Mouse (Mus musculus) stomach, embryonic 14.5 days (tissue): Measurements from ENCODE around the gene H1f0. TPM values are rescaled to one million over a fixed set of nuclear protein-coding genes. Genes with fewer than 3 reads are reported as not detected.
A peak's percentile ranks its signal among the peaks of the same experiment; 100 is the strongest.

ENCODE experiments used
- ATAC-seq: fragments of 200-750 bp; cut with Nextera tagmentation; 2 replicates; pipeline ENCODE4 v1.8.0; 2017; ENCODE audit warnings: low read depth, moderate TSS enrichment; ENCODE audit not compliant: insufficient number of reproducible peaks, insufficient read depth, low FRiP score
- H3K27ac ChIP-seq: fragments of 300-500 bp; sonication (generic); 2 replicates; pipeline ENCODE4 v1.5.1; 2014; ENCODE audit warnings: mild to moderate bottlenecking, low read length, moderate library complexity, mixed read lengths
- H3K27me3 ChIP-seq: fragments of 300-500 bp; sonication (generic); 2 replicates; pipeline ENCODE4 v1.6.1; 2014; ENCODE audit warnings: low read length, control low read depth, mixed read lengths; ENCODE audit not compliant: control insufficient read depth, insufficient read depth
- H3K36me3 ChIP-seq: fragments of 300-500 bp; sonication (generic); 2 replicates; pipeline ENCODE4 v1.6.1; 2014; ENCODE audit warnings: mild to moderate bottlenecking, control low read depth, low read length, moderate library complexity, mixed read lengths; ENCODE audit not compliant: control insufficient read depth, insufficient read depth
- H3K4me1 ChIP-seq: fragments of 300-500 bp; sonication (generic); 2 replicates; pipeline ENCODE4 v1.6.1; 2014; ENCODE audit warnings: low read length, control low read depth, mixed read lengths; ENCODE audit not compliant: control insufficient read depth, insufficient read depth
- H3K4me2 ChIP-seq: fragments of 300-500 bp; sonication (generic); replicated peaks from 2 replicates; pipeline ENCODE4 v1.6.1; 2014; ENCODE audit warnings: low read depth, low read length, control low read depth
- H3K4me3 ChIP-seq: fragments of 300-500 bp; sonication (generic); 2 replicates; pipeline ENCODE4 v1.5.1; 2014; ENCODE audit warnings: low read depth, low read length, control low read depth
- H3K9ac ChIP-seq: fragments of 300-500 bp; sonication (generic); replicated peaks from 2 replicates; pipeline ENCODE4 v1.6.1; 2014; ENCODE audit warnings: low read depth, mild to moderate bottlenecking, control low read depth, low read length, moderate library complexity, mixed read lengths
- H3K9me3 ChIP-seq: fragments of 300-500 bp; sonication (generic); 2 replicates; pipeline ENCODE4 v1.6.1; 2016; ENCODE audit warnings: low read depth, low read length, control low read depth; ENCODE audit not compliant: control insufficient read depth
- WGBS: fragments of 180-500 bp; shearing (Covaris S2); extraction: QIAGEN DNeasy Blood & Tissue Kit; methylation state at CpG from one replicate; pipeline ENCODE4 v1.1.7; 2014; 5-methylcytosine and 5-hydroxymethylcytosine counted together
- microRNA-seq: library from miRNA; unstranded; fragments of <30 nt; microRNA quantifications from one replicate; pipeline ENCODE4, GENCODE M21; 2016
- polyA plus RNA-seq: library from polyadenylated mRNA; unstranded; fragments of >200 nt; fragmentation: Nextera tagmentation; extraction: Ambion mirVana; gene quantifications from 2 replicates; pipeline ENCODE4 v1.2.1, GENCODE M21; 2014

The H1f0 gene
- polyA plus RNA-seq, 1 experiment from 2014 or later, result 160 TPM

DNA sequence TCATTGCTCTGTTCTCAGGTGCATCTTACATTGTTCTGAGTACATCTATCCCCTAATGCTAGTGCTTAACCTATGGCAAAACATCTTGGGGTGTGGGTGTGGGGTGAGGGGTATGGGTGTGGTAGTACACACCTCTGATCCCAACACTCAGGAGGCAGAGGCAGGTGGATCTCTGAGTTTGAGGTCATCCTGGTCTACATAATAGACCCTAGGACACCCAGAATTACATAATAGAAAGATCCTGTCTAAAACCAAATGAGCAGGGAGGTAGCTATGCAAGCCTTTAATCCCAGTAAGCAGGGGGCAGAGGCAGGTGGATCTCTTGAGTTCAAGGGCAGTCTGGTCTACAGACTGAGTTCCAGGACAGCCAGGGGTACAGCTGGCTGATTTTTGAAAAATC lies 45.5 kb downstream of the H1f0 start:
- Histone ChIP-seq H3K27ac (no peak overlapping the region), H3K9ac (no peak overlapping the region), H3K4me2 (no peak overlapping the region), H3K4me3 (no peak overlapping the region), H3K9me3 (no peaks in the 10 kb centered on the region), H3K36me3 (peaks cover 24% of the 10 kb centered on the region), H3K27me3 (no peaks in the 10 kb centered on the region), H3K4me1 (peaks cover 3% of the 10 kb centered on the region; the same call in 1 of the 2 replicates)
- no peak for ATAC-seq

DNA sequence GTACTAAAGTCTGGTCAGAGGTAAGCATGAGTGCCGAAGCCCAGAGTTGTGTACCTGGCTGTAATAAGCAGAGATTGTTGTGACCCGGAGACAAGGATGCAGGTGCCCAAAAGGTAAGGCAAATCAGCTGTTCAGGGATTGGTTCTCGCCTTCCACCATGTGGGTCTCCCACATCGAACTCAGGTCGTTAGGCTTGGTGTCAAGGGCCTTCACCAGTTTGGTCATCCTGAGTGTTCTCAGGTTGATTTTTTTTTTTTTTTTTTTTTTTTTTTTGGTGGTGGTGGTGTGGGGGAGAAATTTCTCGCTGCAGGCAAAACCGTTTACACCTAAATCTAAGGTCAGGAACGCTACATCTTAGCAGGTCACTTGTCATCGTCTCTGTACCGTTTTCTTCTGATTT lies 46.2 kb downstream of the H1f0 start:
- Histone ChIP-seq H3K36me3 (peaks cover 31% of the 10 kb centered on the region), H3K4me2 (peak overlapping the region; percentile 71), H3K27ac (peak overlapping the region; percentile 72), H3K4me1 (peaks cover 3% of the 10 kb centered on the region; the same call in 1 of the 2 replicates), H3K9ac (peak overlapping the region; percentile 87; the same call in 1 of the 2 replicates), H3K9me3 (no peaks in the 10 kb centered on the region), H3K4me3 (peak overlapping the region; percentile 84), H3K27me3 (no peaks in the 10 kb centered on the region)
- WGBS, result 35% methylated on average over 10 of the region's 10 CpGs
- ATAC-seq, result no peak

DNA sequence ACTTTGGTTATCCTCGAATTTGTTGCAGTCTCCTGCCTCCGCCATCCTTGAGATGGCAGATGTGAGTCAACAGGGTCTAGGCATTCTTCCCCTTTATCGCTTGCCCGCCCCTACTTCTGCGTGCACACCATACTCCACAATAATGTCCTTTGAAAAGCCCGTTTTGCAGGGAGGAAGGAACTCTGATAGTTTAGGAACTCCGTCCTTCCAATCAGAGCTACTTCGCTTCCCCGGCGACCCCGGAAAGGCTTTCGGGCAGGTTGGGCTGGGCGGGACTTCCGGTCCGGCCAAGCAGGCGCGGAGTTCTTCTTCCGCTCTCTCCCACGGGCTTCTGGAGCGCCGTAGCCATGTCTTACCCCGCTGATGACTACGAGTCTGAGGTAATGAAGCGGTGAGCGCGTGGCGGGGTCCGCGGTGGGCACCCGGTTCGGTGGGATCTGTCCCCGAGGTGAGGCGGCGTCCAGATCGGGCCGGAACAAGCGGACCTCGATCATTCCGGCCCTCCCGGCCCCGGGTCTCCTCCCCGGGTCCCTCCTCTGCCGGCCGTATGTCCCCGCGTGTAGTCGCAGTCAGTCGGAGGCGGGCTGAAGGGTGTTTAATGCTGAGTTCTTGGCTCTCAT lies 46.8 kb downstream of the H1f0 start, which contains the start of gene Eif3l:
Gene Eif3l, plus strand, starts transcription at position 267 of the 620 bp plus-strand sequence.
- WGBS, result under 1% methylated on average over 49 of the region's 49 CpGs
- peak within 1 kb of the TSS; percentile 84 for H3K4me3 ChIP-seq
- H3K36me3 ChIP-seq, result peaks cover 36% of the 10 kb centered on the region
- H3K9ac ChIP-seq, result peak within 1 kb of the TSS; percentile 87
- H3K27me3 ChIP-seq, result no peaks in the 10 kb centered on the region
- H3K27ac ChIP-seq, result peak within 1 kb of the TSS; percentile 72
- peaks cover 3% of the 10 kb centered on the region; the same call in 1 of the 2 replicates for H3K4me1 ChIP-seq
- H3K9me3 ChIP-seq, result no peaks in the 10 kb centered on the region
- peak; percentile 85 for ATAC-seq
- peak within 1 kb of the TSS; percentile 71 for H3K4me2 ChIP-seq

DNA sequence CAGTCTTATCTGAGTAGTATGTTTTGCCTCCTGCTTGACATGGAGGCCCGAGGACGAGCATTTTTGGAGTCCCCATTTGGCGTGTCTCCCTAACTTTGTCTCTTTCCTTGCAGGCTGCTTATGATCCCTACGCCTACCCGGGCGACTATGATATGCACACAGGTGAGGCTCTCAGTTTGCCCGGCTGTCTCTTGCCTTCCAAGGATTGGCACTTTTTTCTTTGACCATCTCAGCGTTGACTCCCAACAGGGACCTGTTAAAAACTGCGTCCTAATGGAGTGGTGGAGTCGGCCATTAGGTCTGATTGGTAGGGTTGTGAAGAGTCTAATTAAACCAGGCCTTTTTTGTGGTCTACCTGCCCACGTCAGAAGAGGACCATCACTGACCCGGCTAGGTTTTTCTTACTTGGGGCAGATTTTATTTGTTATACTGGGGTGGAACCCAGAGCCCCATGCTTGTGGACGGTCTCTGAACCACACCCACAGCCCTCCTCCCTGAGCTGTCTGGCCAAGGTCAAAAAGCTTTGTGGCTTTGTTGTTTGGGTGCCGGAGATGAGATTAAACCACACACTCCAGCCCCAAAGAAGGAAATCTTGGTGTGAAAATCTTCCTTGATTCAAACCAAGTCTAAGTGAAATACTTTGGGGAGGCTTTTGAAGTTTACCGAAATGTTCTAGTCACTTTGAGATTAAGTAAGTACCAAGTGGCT lies 47.6 kb downstream of the H1f0 start:
- Histone ChIP-seq H3K4me3 (peak overlapping the region; percentile 84), H3K27ac (peak overlapping the region; percentile 72; the same call in 1 of the 2 replicates)
- no peak for ATAC-seq

DNA sequence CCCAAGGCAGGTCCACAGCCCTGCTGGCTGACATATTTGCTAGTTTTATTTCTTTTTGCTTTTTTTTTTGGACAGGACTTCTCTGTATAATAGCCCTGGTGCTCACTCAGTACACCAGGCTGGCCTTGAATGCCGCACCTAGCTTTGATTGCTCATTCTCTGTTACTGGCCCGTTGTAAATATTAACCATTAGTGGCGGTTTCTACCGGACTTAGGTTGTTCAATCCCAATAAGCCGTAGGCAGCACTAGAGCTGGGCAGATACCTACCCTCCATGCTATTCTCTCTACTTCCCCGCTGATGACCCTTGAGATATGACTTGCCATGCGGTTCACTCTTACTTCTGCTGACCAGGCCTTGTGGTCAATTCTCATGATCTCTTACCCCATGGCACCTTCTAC lies 51.3 kb downstream of the H1f0 start:
- no peak for ATAC-seq
- H3K9me3 ChIP-seq, result no peaks in the 10 kb centered on the region
- H3K36me3 ChIP-seq, result peaks cover 77% of the 10 kb centered on the region
- no peak overlapping the region for H3K4me2 ChIP-seq
- H3K4me1 ChIP-seq, result no peaks in the 10 kb centered on the region
- 93% methylated on average over 7 of the region's 7 CpGs for WGBS
- no peak overlapping the region for H3K4me3 ChIP-seq
- no peak overlapping the region for H3K27ac ChIP-seq
- no peaks in the 10 kb centered on the region for H3K27me3 ChIP-seq
- H3K9ac ChIP-seq, result no peak overlapping the region

More for the DNA sequence above, 47.6 kb downstream of the H1f0 start:
- H3K36me3 ChIP-seq, result peaks cover 42% of the 10 kb centered on the region
- H3K9me3 ChIP-seq, result no peaks in the 10 kb centered on the region
- 32% methylated on average over 15 of the region's 15 CpGs for WGBS
- peaks cover 3% of the 10 kb centered on the region; the same call in 1 of the 2 replicates for H3K4me1 ChIP-seq
- no peaks in the 10 kb centered on the region for H3K27me3 ChIP-seq
- peak overlapping the region; percentile 87 for H3K9ac ChIP-seq
- H3K4me2 ChIP-seq, result peak overlapping the region; percentile 71

Small RNAs within 50 kb of the gene (microRNA-seq; reads per million reads assigned to microRNA genes)
- gene Mir6956, result 0.78 reads per million

Other genes starting within 250 kb of the H1f0 start
- 6.5 and 7.6 TPM in 2 replicates for gene Card10, start 225.4 kb upstream of the H1f0 start, polyA plus RNA-seq
- gene Cdc42ep1, start 185.8 kb upstream of the H1f0 start, polyA plus RNA-seq, result 40.7 and 41.7 TPM in 2 replicates
- gene Lgals2, start 172.9 kb upstream of the H1f0 start, polyA plus RNA-seq, result 30.0 and 39.7 TPM in 2 replicates
- gene Gga1, start 151.3 kb upstream of the H1f0 start, polyA plus RNA-seq, result 38.2 and 40.4 TPM in 2 replicates
- gene Gm49510, start 128.8 kb upstream of the H1f0 start, polyA plus RNA-seq, result 0.21 TPM in 1 of 2 replicates, not detected in the other
- 43.5 and 51.4 TPM in 2 replicates for gene Sh3bp1, start 128.7 kb upstream of the H1f0 start, polyA plus RNA-seq
- gene Pdxp, start 114.5 kb upstream of the H1f0 start, polyA plus RNA-seq, result 15.7 and 17.9 TPM in 2 replicates
- gene Lgals1, start 101.7 kb upstream of the H1f0 start, polyA plus RNA-seq, result 1,620 and 1,697 TPM in 2 replicates
- 45.9 and 56.7 TPM in 2 replicates for gene Nol12, start 93.5 kb upstream of the H1f0 start, polyA plus RNA-seq
- 50.2 TPM in 2 replicates for gene Triobp, start 80.7 kb upstream of the H1f0 start, polyA plus RNA-seq
- gene Galr3, start 13.4 kb downstream of the H1f0 start, polyA plus RNA-seq, result 0.30 and 0.39 TPM in 2 replicates
- 42.7 and 44.1 TPM in 2 replicates for gene Ankrd54, start 34.4 kb downstream of the H1f0 start, polyA plus RNA-seq
- 218 and 224 TPM in 2 replicates for gene Eif3l, start 46.7 kb downstream of the H1f0 start, polyA plus RNA-seq
- 12.1 and 12.5 TPM in 2 replicates for gene Micall1, start 80.4 kb downstream of the H1f0 start, polyA plus RNA-seq
- 367 and 376 TPM in 2 replicates for gene Polr2f, start 112.6 kb downstream of the H1f0 start, polyA plus RNA-seq
- gene 1700088E04Rik, start 112.8 kb downstream of the H1f0 start, polyA plus RNA-seq, result 8.7 TPM in 2 replicates
- gene Sox10, start 136.8 kb downstream of the H1f0 start, polyA plus RNA-seq, result 16.8 TPM in 2 replicates
- 28.7 and 33.1 TPM in 2 replicates for gene Pick1, start 200.7 kb downstream of the H1f0 start, polyA plus RNA-seq
- gene Gm49486, start 200.9 kb downstream of the H1f0 start, polyA plus RNA-seq, result 0.93 and 1.3 TPM in 2 replicates
- gene Slc16a8, start 226.3 kb downstream of the H1f0 start, polyA plus RNA-seq, result 0.18 and 0.19 TPM in 2 replicates